Comparison of ENCODE assay signal across 9 mouse cellular contexts in the genomic region with DNA sequence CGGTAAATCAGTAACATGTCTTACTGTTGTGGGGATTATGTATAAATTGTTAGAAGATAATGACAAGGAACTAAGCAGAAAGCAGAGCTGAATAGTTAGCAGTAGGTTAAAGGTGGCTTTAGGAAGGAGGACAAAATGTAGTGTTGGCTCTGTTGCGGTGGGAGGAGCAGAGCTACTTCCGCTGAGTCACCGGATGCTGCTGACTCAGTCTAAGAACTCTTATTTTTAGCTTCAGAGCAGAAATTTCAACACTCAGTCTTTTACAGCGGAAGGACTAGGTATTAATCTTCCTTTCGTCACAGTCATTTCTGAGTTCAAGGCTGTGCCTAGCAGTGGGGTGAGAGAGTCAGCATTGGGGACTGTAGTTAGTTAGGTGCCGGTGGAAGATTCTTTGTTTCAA.
DNase-seq lines count a peak whose midpoint lies in the region; ATAC-seq lines count a peak whose summit lies in the region.
"Had no signal": no experiment of that assay in that cellular context is flagged by ENCODE, and none has a peak within 500 bp of the region (broad histone marks: within the 10 kb centered on the region; RNA-seq: fewer than 3 reads in every experiment).

No protein-coding gene starts in this region.

- no peak overlapping the region for H3K27ac ChIP-seq in hindbrain, embryonic 11.5 days (ENCODE audit: low read depth, low read length)
- no peak overlapping the region for H3K27ac ChIP-seq in midbrain, embryonic 14.5 days (replicated peaks; ENCODE audit: low read depth, low read length)
- H3K27ac ChIP-seq: neural tube, embryonic 12.5 days had no signal

- no peaks in the 10 kb centered on the region for H3K4me1 ChIP-seq in hindbrain, embryonic 11.5 days (replicated peaks; ENCODE audit: control insufficient read depth, insufficient read depth, low read length)
- no peaks in the 10 kb centered on the region for H3K4me1 ChIP-seq in midbrain, embryonic 14.5 days (ENCODE audit: control insufficient read depth, insufficient read depth, low read length)
- H3K4me1 ChIP-seq: neural tube, embryonic 12.5 days had no signal

- no peaks in the 10 kb centered on the region for H3K27me3 ChIP-seq in hindbrain, embryonic 11.5 days (ENCODE audit: control insufficient read depth, insufficient read depth, low read length)
- no peaks in the 10 kb centered on the region for H3K27me3 ChIP-seq in midbrain, embryonic 14.5 days (ENCODE audit: control insufficient read depth, insufficient read depth, low read length)
- H3K27me3 ChIP-seq: neural tube, embryonic 12.5 days had no signal

- intact Hi-C loops in heart, postnatal 36 days (cut with DNase I) = no loop called here

- no peaks in the 10 kb centered on the region for H3K36me3 ChIP-seq in hindbrain, embryonic 11.5 days (ENCODE audit: control insufficient read depth, insufficient read depth, low read length)
- H3K36me3 ChIP-seq in midbrain, embryonic 14.5 days (ENCODE audit: control insufficient read depth, insufficient read depth, low read length) = no peaks in the 10 kb centered on the region
- H3K36me3 ChIP-seq: neural tube, embryonic 12.5 days had no signal

- WGBS in hindbrain, embryonic 11.5 days = 93% methylated on average over 7 of the region's 7 CpGs
- WGBS in midbrain, embryonic 14.5 days = 94% methylated on average over 7 of the region's 7 CpGs

- no peaks in the 10 kb centered on the region for H3K9me3 ChIP-seq in hindbrain, embryonic 11.5 days (ENCODE audit: control insufficient read depth, low read length)
- H3K9me3 ChIP-seq in midbrain, embryonic 14.5 days (ENCODE audit: control insufficient read depth, low read length) = no peaks in the 10 kb centered on the region
- H3K9me3 ChIP-seq: neural tube, embryonic 12.5 days had no signal

- peak; percentile 98 for ATAC-seq in monocyte, adult 5-6 weeks (replicated peaks; ENCODE audit: insufficient number of reproducible peaks, low FRiP score, low TSS enrichment, poor library complexity, severe bottlenecking)
- ATAC-seq in cerebellum, adult (ENCODE audit: insufficient number of reproducible peaks, low FRiP score, low TSS enrichment) = no peak
- ATAC-seq in hindbrain, embryonic 11.5 days (ENCODE audit: low FRiP score) = no peak
- no peak for ATAC-seq in midbrain, embryonic 14.5 days (ENCODE audit: low FRiP score, low TSS enrichment)

- no peak overlapping the region for H3K4me3 ChIP-seq in hindbrain, embryonic 11.5 days (ENCODE audit: low read depth, low read length)
- H3K4me3 ChIP-seq in midbrain, embryonic 14.5 days (replicated peaks; ENCODE audit: low read depth, low read length) = no peak overlapping the region
- H3K4me3 ChIP-seq: neural tube, embryonic 12.5 days had no signal

- H3K9ac ChIP-seq in hindbrain, embryonic 11.5 days (ENCODE audit: low read depth, low read length) = no peak overlapping the region
- no peak overlapping the region for H3K9ac ChIP-seq in midbrain, embryonic 14.5 days (replicated peaks; ENCODE audit: low read length)
- H3K9ac ChIP-seq: neural tube, embryonic 12.5 days had no signal

- DNase-seq in B cell, adult 2 months = peak; percentile 13 to 41
- DNase-seq in NIH3T3 (ENCODE audit: low read depth) (peak; percentile 73), MN1 (ENCODE audit: low spot score) (no peak)
- peak; percentile 13 to 25 for DNase-seq in heart, postnatal 36 days
- DNase-seq in hindbrain, embryonic 11.5 days (ENCODE audit: low spot score) = no peak
- DNase-seq in midbrain, embryonic 14.5 days = no peak

- H3K4me2 ChIP-seq in hindbrain, embryonic 11.5 days (replicated peaks; ENCODE audit: low read depth, low read length) = no peak overlapping the region
- no peak overlapping the region for H3K4me2 ChIP-seq in midbrain, embryonic 14.5 days (ENCODE audit: low read length)
- H3K4me2 ChIP-seq: neural tube, embryonic 12.5 days had no signal

Comparison
In these comparisons a context has a peak if more than half of its experiments do, and no peak if none do; other contexts are left out.
1. DNase-seq: peak in B cell, adult 2 months (2 of 2), NIH3T3 (single experiment) and heart, postnatal 36 days (2 of 2); none in MN1 (single experiment), hindbrain, embryonic 11.5 days (single experiment) and midbrain, embryonic 14.5 days (single experiment).